Mouse (Mus musculus): ENCODE measurements around the gene Fscn3.

DNA sequence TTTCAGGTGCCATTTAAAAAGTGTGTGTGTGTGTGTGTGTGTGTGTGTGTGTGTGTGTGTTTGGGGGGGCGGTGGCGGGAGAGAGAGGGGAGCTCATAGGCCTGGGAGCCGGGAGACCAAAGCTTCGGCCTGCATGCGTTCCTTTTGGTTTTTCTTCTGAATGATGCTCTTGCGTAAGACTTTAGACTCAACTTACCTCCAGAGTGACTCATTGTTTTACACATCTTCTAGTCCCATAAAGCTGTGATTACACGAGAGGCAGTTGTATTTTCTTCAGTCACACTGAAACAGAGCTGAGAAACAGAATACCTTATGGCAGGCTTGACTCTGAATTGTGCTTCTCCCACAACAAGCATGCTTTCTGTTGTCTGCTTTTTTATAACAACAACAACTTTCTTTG lies 59.3 kb downstream of the Fscn3 start:
- TF ChIP-seq CTCF (IDR thresholded peaks at IDR 0.05; ENCODE audit: low read depth, low read length) (no peak), POLR2A (IDR thresholded peaks at IDR 0.05; ENCODE audit: insufficient read depth, low read length) (no peak)
